Mouse (Mus musculus) mouse embryonic stem cell (cell line): ENCODE data around the gene Olfr8.
"Not testable (repeated sequence)": the region's sequence is repeated elsewhere in the genome, so short reads cannot be mapped to it uniquely, and the experiment has no call there.

Experiments
- in situ Hi-C, 2 experiments: fragments of 300-500 bp; cut with MboI; formaldehyde crosslinking; loops; 1 replicate in 1 of 2; 3 replicates in 1 of 2; pipeline ENCODE4 v1.14.3; 2019 to 2020; ENCODE audit warnings: low sequenced_read_pairs in 2 of 2, low pct_unique_long_range_greater_than_20kb in 1 of 2, mixed read lengths in 1 of 2; ENCODE audit not compliant: unreplicated experiment in 1 of 2

The Olfr8 gene

GRCm38 (mm10) chr10:78950336-78950735 is at the start of gene Olfr8:
TSS of gene Olfr8 (plus strand) at chr10:78950636.
- in situ Hi-C loops = not testable (repeated sequence)

DNA sequence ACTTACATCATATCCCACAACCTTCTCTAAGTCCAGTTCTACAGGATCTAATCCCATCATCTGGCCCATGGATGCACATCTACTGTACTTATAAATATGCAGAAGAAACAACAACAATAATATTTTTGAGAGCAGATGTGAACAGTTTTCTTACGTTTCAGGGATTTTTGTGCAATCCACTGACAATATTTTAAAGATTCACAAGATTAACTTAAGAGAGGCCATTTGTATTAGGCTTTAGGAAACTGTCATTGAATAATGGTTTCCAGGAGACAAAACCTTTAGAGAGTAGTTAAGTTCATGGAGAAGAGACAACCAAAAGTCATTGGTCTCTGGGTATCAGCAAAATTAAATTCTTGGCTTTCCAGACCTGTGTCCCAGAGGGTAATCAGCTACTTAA is 37.6 kb upstream of the Olfr8 start, which contains the start of gene Olfr1354:
Gene Olfr1354, plus strand, starts transcription at position 301 of the 400 bp plus-strand sequence.
- in situ Hi-C loops = not testable (repeated sequence)

DNA sequence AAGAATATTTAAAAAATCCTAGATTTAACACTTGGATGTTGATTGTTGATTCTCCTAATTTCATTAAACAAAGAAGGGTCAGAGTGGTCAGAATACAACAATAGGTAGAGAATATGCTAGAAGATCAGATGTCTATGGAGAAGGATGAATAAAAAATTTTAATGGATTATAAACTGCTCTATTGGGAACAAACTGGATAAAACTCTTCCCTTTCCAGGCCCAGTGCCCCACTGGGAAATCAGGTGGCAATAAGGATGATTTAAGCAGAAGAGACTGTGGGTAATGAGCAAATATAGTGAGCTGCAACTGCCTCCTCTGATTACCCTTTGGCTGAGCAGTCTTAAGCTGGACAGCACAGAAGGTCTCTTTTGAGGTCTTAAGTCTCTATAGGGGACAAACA is 12.6 kb downstream of the Olfr8 start, which contains the start of gene Olfr1353:
Gene Olfr1353, plus strand, starts transcription at position 301 of the 400 bp plus-strand sequence.
- in situ Hi-C loops = not testable (repeated sequence)

DNA sequence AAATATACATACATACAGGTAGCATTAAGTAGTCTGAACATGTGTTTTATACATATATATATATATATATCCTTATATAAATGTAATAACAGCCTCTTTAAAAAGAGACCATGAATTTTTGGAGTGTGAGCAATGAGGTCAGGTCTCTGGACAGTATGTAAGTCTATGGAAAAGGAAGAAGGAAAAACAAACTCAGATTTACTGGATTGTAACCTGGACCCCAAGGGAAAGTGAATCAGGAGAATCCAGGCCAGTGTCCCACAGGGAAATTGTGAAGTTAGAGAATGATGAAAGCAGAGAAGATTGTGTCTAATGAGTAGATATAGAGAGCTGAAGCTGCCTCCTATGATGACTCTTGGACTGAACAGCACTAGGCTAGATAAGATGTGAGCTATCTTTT is 30.3 kb downstream of the Olfr8 start, which contains the start of gene Olfr1352:
Gene Olfr1352, plus strand, starts transcription at position 301 of the 400 bp plus-strand sequence.
- in situ Hi-C loops = no loop called here
